Mouse (Mus musculus): ENCODE data around the gene Tbc1d2.

Gene Tbc1d2

DNA sequence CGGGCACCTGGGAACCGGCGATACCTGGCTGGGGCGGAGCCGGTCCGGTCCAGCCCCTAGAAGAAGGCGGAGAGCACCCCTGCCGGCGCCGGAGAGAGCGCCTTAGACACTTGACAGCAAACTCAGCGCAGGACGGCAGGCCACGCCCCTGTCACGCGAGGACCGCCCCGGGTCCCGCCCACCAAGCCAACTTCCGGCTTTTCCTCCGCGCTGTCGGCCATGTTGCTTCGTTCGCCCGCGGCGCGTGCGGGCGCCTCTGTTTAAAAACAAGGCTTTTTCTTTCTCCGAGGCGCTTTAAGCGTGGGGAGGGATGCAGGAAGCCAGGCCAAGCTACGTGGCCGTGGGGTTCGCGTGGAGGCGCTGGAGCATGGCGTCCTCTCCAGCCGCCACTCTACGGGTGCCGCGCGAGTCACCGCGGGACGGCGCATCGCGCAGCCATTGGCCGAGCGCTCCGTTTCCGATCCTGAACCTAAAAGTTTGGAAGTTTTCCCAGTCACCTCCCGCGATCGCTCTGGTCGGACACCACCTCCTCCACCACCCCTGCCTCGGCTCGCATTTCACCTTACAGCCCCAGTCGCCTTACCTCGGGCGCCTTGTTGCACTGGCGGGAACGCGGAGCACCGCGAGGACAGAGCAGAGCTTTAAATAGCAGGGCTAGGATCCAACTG, at the start of gene Tbc1d2:
Gene Tbc1d2, minus strand, starts transcription at position 124 of the 668 bp plus-strand sequence.
- DNase-seq (ENCODE audit: low spot score) = peak; percentile 95

DNA sequence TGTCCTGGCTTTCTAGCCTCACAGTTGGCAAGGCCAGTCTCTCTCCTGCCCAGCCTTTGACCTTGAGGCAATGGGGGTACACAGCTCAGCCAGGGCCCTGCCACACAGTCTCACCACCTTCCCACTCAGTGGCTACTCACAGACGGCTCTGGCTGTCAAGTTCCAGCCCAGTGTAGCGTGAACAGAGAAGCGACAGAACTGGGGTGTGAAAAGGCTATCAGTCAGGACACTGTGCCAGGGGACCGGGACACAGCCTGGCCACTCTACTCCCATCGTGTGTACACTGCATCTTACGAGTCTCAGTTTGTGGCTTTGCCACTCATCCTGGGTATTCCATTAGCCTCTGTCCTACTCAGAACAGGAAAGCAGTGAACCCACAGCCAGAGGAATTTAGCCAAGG, 46.5 kb upstream of the Tbc1d2 start:
- DNase-seq (ENCODE audit: low spot score) = no peak

DNA sequence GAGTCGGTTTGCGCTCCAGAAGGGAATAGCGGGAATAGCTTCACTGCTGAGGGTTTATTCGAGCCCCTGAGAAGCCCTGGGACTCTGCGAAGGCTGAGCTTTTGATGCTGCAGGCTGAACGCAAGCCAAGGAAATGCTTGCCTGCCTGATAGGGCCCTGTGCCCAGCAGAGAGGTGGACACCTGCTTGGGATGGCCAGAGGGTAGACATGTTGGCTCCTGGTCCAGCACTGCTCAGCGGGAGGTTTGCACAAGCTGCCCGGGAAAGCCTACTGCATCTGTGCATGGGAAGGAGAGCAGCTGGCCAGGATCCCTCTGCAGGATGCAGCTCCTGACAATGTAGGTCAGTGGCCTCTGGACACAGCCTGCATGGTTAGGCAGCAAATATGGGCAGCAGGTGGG, 40.6 kb upstream of the Tbc1d2 start:
- no peak for DNase-seq (ENCODE audit: low spot score)

DNA sequence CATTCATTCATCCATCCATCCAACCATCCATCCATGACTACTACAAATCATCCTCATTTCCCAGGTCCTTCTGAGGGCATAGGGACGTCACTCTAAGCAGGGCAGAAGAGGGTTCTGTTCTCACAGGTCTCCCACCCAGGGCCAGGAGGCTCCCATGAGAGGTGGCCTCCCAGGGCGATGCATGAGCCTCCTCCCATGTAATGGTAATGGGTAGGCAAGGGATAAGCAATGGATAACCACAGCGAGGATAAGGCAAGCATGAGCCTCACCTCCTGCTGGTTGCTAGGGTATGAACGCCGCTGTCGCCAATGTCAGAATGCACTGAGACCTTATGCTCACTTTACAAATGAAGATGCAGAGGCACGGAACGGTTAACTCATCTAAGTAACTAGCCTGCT, 40.0 kb upstream of the Tbc1d2 start:
- no peak for DNase-seq (ENCODE audit: low spot score)

DNA sequence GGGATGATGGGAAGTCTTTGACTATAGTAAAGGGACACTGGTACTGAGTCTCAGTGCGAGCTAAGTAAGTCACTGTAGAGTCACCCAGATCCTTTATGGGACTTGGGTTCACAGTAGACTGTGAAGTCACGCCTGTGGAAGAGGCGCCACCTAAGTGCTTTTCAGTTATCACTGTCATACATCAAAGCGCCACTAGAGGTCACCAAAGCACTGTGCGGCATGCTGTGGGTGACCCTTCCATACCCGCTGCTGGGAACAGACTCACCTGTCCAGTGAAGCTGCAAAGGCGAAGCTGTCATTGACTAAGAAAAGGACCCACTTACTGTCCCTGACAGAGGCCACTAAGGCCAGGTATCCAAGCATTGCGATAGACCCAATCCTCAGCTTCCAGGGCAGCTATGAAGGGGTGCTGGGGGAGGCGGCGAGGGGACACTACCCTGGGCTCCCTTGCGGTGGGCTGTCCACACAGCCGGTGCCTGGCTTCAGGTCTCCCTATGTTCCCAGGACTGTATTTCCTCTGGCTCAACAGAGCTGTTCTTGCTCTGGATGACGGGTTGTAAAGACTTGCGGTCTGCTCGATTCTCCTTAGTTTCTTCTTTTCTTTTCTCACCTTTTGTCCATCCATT, 39.5 kb upstream of the Tbc1d2 start:
- DNase-seq (ENCODE audit: low spot score) = peak; percentile 57

DNA sequence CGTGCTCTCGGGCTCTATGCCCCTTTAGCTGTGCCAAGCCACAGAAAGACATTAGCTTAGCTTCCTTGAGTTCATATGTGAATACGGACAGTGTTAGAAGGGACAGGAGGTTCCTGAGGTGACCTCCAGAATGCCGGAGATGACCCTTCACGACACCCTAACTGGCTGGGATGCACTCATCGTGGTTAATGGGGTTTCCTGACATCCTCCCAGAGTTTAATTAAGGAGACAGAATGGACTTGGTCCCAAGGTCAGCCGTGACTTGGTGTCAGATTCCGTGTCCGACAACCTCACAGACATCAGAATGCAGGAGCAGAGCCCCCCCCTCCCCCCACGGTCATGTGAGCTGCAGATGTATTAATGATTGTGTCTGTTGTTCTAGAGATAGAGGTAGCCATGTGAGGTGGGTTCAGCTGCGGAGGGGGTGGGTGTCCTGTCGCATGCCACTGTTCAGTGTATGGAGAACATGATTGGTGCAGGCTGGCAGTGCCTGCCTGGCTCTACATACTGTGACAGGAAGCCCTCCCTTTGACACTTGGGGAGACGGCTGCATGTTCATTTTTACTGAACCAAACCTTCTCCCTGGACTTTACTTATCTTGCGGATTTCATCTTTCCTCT, 38.3 kb upstream of the Tbc1d2 start:
- no peak for DNase-seq (ENCODE audit: low spot score)

DNA sequence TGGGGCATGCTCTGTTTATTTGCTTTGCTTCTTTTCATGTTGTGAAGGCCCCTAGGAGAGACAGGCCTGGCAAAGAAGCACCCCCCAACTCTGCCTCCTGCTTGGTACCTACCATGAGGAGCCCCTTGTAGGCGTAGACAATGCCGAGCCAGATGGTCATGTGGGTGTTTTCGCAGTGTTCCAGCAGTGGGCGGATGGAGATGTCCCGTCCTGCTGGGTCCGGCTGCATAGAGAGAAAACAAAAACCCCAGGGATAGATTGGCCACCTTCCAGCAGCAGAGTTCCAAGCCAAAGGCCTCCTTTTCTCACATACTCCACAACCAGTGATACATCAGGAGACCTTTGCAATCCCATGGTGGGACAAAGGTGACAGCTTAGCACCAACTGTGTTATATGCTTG, 34.2 kb upstream of the Tbc1d2 start:
- no peak for DNase-seq (ENCODE audit: low spot score)

DNA sequence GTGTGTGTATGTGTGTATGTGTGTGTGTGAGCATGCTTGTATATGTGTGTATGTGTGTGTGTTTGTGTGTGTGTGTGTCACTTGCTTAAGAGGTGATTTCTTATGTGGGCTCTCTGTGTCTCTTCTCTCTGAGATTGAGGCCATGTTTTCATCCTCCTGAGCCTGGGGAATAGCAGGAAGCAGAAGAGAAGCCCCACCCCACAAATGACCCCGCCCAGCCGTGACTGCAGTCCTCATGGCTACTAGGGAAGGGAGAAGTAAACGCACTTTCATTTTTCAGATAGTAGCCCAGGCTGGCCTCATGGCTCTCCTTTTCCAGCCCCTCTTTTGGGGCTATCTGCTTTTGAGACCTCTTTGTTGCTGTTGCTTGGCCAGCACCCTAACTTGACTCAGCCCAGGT, 26.6 kb upstream of the Tbc1d2 start:
- DNase-seq (ENCODE audit: low spot score) = no peak

DNA sequence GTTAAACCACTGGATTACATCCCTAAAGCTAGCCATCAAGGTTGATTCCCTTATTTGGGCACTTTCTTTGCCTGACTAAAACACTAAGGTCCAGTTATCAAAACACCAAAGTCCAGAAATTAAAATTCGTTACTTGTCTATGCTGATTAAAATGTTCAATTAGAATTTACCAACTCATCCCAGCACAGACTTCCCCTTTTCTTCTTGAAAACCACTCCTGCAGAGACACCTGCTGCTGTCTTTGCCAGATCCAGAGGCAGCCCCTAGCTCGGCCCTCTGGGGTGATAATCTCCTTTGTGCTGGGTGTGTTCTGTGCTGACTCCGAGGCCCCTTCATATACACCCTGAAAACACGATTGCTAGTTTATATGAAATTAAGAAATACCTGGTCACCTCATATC, 26.0 kb upstream of the Tbc1d2 start:
- DNase-seq (ENCODE audit: low spot score) = no peak

DNA sequence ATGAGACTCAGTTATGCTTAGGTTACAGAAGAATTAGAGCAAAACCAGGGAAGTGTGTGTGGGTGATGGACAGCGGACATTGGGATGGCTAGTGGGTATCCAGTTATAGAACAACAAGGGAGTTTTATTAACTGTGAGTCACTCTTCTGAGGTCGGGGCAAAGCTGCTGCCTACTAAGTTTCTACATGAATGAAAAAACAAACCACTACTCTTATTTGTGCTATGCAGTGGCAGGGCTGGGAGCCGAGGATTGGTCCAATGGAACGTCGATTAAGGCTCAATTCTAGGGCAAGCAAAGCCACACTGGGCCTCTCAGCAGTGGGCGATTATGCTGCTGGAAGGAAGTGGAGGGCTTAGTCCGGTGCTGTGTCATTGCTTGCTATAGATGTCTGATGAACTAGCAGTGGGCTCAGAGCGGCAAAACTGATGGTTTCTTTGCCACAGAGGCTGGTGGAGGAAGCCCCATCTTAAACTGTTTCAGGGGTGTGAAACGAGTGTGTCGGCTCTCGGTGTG, 25.3 kb upstream of the Tbc1d2 start:
- no peak for DNase-seq (ENCODE audit: low spot score)

DNA sequence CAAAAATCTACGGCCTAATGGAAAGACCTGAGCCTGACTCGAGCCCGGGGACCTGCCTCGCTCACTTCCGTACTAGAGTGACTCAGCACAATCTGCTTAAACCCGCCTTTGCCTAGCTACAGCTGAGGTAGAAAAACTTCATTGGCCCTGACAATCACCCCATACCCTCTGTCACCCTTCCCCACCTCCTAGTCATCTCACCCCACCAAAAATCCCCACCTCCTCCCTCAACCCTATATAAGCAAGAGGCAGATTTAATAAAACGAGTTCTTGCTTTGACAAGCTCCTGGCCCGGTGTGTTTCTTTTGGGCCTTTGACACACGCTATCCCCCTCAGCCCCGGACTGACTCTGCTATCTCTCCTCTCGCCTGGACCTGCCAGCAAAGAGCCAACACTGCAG, 18.6 kb upstream of the Tbc1d2 start:
- DNase-seq (ENCODE audit: low spot score) = no peak

DNA sequence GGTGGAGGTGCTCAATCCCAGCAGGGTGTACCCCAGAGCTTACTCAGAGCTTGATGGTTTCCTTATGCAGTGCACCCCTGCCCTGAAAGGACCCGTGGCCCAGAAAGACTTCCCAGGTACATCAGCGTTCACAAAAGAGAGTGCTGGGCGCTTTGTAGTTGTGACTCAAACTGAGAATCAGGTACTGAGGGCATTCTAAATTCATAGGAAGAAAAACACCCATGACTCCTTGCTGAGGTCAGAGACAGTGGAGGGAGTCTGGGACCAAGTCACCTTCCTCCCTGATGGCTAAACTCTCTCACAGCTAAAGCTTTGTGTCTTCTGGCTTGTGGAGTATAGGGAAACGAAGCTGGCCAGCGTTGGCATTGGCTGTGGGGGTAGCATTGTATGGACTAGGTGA, 16.4 kb upstream of the Tbc1d2 start:
- no peak for DNase-seq (ENCODE audit: low spot score)

DNA sequence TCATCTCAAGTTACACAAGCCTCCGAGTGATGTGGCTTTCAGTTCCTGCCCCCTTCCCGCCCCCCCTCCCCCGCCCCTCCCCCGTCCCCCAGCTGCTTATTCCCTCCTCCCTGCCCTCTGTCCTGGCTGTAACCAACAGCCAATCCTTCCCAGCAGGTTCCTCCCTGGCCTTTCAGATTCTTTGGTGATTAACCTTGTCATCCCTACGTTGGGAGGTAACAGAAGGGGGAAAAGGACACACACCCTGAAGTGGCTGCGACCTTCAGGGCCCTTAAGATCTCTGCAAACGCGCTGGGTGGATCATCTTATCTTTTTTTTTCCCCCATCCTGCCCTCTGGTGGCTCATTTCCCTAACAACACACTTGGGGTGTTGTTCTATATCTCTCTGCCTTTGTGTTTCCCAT, 15.4 kb upstream of the Tbc1d2 start:
- peak; percentile 26 for DNase-seq (ENCODE audit: low spot score)

DNA sequence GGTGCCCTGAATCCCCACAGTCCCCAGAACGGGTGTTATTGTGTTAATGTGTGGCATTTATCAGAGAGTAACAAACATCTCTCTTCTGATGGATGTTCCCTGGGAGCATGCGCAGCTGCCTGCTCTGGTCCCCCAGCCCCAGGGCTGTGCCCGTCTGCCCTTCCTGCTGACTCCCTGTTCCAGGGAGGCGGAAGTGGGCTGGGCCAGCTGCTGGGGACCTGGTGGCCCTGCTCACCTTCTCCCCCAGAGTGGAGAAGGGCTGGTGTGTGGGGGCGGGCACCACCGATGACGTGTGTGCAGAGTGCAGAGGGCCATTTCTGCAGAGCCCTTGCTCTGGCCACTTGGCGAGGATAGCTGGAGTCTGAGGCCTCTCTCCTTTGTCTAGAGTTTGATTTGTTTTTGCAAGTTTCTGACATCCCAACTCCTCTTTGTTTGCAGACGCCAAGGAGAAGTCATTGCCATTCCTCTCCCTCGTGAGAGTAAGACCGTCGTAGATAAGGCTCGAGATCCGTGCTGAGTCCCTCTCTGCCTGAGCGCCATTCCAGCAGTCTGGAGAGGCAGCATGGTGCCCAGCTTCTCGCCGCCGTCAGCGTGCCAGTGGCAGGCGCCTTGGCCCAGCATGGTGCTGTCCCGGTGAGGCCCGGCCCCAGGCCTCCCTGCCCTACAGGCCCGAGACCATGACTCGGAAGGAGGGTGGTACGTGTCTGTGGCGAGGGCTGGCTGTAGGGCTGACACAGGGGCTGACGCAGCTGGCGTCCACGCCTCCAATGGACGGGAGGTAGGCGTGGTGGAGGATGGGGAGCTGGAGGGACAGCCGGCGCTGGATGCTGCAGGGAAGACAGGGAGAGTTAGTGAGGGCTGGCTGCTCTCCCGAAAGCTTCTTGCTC, 14.4 kb upstream of the Tbc1d2 start:
- DNase-seq (ENCODE audit: low spot score) = no peak

DNA sequence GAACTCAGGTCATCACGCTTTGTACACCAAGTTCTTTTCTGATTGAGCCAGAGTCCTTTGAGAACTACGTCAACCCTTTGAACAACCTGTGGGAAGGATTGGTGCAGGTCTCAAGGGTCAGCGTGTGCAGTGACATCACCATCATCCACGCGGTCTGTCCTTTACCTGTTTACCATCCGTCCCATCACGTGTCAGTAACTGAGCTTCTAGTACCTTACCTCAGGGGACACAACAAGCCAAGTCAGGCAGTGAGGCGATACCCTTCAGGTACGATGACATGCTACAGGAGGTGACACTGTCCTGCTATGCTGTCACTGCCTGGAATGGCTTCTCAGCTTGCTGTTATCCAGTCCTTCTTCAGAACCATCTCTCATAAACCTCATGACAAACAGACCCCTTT, 11.4 kb upstream of the Tbc1d2 start:
- no peak for DNase-seq (ENCODE audit: low spot score)

DNA sequence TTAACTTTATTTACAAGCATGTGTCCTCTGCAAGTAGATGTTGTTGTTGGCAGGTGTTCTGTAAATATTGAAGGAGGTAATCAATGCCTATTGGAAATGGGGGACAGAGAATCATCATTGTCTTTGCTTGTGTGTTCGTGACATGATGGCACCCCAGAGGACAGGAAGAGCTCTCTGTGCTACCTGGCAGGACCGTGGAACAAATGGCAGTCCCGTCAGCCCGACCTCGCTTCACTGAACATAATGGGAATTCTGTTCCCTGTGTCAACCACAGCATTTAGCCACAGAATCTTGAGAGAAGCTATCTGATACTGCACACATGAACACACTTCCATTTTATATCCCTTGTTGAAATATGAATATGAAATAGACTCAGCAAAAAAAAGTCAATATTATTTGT, 8.9 kb upstream of the Tbc1d2 start:
- no peak for DNase-seq (ENCODE audit: low spot score)

DNA sequence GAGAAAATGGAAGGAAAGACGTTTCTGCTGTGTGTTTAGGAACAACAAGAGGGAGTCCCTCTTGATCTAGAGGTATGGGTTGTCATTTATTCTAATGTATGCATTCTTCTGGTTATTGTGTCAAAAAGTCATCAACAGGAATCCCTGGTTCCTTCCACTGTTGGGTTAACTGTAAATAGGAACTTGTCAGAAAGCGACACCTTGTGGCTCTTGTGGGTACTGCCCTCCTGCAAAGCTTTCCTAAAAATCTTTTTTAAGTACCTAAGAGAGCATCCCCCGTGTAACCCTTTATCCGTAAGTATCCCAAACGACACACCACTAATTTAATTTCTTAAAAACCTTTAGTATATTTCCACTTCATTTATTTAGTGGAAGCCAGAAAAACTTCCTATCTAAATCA, 7.1 kb upstream of the Tbc1d2 start:
- peak; percentile 65 for DNase-seq (ENCODE audit: low spot score)

DNA sequence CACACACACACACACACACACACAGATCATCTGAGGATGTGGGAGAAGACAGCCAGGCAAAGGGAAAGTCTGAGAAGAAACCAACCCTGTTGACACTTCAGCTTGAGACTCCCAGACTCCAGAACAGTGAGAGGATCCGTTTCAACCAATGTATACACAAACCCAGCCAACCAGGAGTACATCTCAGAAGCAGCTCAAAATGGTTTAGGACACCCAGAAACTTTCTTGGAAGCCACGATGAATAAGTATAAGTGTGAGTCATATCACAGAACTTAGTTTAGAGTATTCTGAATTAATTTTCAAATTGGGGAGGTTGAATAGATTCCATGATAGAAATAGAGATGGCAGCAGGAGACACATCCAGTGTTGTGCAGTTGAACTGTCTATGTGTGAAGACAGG, 5.9 kb upstream of the Tbc1d2 start:
- DNase-seq (ENCODE audit: low spot score) = no peak

DNA sequence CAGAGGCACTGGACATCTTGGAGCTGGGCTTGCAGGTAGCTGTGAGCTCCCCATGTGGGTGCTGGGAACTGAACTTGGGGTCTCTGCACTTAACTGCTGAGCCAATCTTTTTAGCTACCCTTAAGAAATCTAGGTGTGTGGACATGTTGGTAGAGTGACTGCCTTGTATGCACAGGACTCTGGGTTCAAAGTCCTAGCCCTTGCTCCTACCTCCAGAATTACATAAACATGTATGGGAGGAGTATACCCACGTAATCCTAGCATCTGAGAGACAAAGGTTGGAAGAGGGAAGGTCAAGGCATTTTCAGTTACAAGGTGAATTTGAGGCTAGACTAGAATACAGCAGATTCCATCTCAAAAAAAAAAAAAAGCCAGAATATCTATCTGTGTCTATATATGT, 5.3 kb upstream of the Tbc1d2 start:
- DNase-seq (ENCODE audit: low spot score) = no peak

DNA sequence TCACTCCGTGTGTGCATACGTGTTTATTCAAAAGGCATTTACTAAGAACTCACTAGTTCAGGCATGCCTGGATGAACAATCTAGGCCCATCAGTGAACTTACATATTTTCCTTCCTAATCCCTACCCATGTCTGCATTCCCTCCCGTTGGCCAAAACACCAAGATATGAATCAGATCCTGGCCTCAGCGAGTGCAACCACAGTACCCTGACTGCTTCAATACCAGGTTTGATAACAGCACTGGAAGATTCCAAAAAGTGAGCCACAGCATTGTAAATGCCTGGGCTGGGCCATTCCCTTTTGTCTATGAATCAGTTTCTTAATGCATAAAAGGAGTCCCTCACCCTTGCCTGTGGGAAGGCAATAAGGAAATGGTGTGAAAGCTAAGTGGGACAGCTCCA, 848 bp downstream of the Tbc1d2 start:
- DNase-seq (ENCODE audit: low spot score) = no peak

DNA sequence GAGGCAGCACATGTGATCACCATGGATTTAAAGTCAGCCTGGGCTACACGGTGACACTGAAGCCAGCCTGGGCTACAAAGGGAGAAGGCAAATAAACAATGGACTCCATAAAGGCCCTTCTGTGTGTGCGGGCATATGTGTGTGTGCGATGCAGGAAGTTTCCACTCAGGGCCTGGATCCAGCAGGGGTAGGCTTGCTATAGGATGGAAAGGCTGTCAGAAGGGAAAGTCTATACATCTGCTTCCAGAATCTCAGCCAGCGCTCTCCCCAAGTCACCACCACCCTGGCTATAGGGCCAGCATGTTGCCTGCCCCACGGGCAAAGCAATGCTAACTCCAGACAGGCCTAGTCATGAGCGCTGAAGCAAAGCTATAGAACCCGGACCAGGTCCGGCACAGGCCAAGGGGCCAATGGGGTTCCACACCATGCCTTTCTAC, 6.3 kb downstream of the Tbc1d2 start:
- DNase-seq (ENCODE audit: low spot score) = no peak

DNA sequence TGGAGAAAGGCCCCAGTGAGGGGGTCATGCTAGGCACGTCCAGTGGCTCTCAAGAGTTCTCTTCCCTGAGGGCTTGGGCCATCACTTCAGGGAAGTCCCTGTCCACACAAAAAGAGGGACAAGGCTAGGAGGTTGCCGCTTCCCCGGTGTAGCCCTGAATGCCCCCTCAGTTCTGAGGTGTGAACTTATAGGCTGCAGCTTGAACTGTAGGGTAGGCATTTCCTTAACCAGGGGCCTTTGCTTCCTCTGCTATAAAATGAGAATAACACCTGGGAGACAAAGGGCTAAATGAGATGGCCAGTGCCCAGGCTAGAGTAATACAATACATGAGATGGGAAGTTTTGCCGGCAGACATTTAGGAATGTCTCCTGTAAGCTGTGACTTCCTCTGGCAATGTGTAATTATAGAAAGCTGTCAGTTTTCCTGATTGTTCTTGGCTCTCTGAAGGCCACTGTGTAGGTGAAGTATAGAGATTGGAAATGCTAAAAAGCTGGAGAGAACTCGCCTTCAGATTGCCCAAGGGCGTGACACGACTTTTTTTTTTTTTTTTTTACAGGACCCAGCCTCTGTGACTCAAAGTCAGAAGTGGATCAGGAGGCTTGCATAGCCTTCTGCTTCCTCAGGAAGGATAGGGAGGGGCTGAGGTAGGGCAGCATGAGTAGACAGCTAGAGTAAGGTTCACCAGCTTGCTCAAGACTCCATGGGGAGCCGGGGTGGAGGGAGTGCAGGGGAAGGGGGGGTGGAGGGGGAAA, 6.9 kb downstream of the Tbc1d2 start:
- no peak for DNase-seq (ENCODE audit: low spot score)
